Mouse (Mus musculus) hindbrain, embryonic 13.5 days (tissue): ENCODE results near the gene Rpl37. TPM values are rescaled to one million over a fixed set of nuclear protein-coding genes. Genes with fewer than 3 reads are reported as not detected.

Source experiments
- ATAC-seq: fragments of 200-750 bp; cut with Nextera tagmentation; 2 replicates; pipeline ENCODE4 v1.8.0; 2017; ENCODE audit warnings: moderate TSS enrichment; ENCODE audit not compliant: low FRiP score
- H3K27ac ChIP-seq: fragments of 300-500 bp; sonication (generic); 2 replicates; pipeline ENCODE4 v1.5.1; 2015; ENCODE audit warnings: inconsistent platforms, mild to moderate bottlenecking, moderate library complexity
- H3K27me3 ChIP-seq: fragments of 300-500 bp; sonication (generic); 2 replicates; pipeline ENCODE4 v1.6.1; 2015; ENCODE audit warnings: mild to moderate bottlenecking, inconsistent platforms
- H3K36me3 ChIP-seq: fragments of 300-500 bp; sonication (generic); 2 replicates; pipeline ENCODE4 v1.6.1; 2015; ENCODE audit warnings: mild to moderate bottlenecking, inconsistent platforms
- H3K4me1 ChIP-seq: fragments of 300-500 bp; sonication (generic); replicated peaks from 2 replicates; pipeline ENCODE4 v1.6.1; 2015; ENCODE audit warnings: inconsistent platforms
- H3K4me2 ChIP-seq: fragments of 300-500 bp; sonication (generic); 2 replicates; pipeline ENCODE4 v1.6.1; 2015; ENCODE audit warnings: inconsistent platforms, mild to moderate bottlenecking, moderate library complexity
- H3K4me3 ChIP-seq: fragments of 300-500 bp; sonication (generic); 2 replicates; pipeline ENCODE4 v1.5.1; 2015; ENCODE audit warnings: mild to moderate bottlenecking, inconsistent platforms
- H3K9ac ChIP-seq: fragments of 300-500 bp; sonication (generic); 2 replicates; pipeline ENCODE4 v1.6.1; 2015; ENCODE audit warnings: mild to moderate bottlenecking, inconsistent platforms
- H3K9me3 ChIP-seq: fragments of 300-500 bp; sonication (generic); 2 replicates; pipeline ENCODE4 v1.6.1; 2016; ENCODE audit warnings: inconsistent platforms
- WGBS: fragments of 180-500 bp; shearing (Covaris S2); methylation state at CpG from one replicate; pipeline ENCODE4 v1.1.7; 2015; 5-methylcytosine and 5-hydroxymethylcytosine counted together
- polyA plus RNA-seq: library from polyadenylated mRNA; unstranded; fragments of >200 nt; fragmentation: Nextera tagmentation; extraction: Ambion mirVana; gene quantifications from 2 replicates; pipeline ENCODE4 v1.2.1, GENCODE M21; 2015

Gene Rpl37
- polyA plus RNA-seq, result 426 and 444 TPM in 2 replicates

DNA sequence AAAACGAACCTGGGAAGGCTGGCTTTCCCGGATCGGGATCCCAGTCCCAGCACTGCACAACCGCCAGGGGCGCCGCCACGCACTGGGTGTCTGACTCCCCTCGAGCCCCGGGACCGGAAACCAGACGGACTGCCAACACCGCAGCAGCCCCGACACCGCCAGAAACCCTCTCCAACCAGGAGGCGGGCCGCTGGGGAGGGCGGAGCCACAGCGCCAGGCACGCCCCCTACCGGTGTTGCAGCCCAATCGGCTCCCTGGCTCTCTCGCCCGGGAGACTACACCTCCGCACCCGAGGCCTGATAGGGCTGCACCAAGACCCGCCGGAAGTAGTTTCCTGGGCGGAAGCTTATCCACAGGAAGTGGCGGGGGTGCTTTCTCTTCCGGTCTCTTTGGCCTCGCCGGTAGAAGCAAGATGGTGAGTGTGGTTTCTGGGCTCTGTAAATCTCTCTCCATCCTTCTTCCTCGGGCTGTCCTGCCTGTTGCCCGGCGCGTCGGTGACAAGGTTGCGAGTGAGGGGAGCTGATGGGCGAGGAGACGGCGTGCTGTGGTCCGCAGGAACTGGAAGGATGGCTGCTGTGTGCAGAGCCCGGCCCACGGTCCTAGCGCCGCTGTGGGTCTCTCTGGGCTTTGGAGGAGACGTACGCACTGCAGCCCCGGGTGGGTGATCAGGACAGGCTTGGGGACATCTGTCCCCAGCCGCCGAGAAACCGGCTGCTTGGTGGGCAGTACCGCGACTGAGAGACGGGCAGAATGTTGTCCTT is at the start of gene Rpl37:
Gene Rpl37, plus strand, starts transcription at position 376 of the 761 bp plus-strand sequence.
- Histone ChIP-seq H3K9ac (peak within 1 kb of the TSS; percentile 97), H3K4me2 (peak within 1 kb of the TSS; percentile 88), H3K4me1 (peaks cover 24% of the 10 kb centered on the region), H3K36me3 (peaks cover 39% of the 10 kb centered on the region), H3K4me3 (peak within 1 kb of the TSS; percentile 99), H3K27ac (peak within 1 kb of the TSS; percentile 92), H3K27me3 (no peaks in the 10 kb centered on the region), H3K9me3 (no peaks in the 10 kb centered on the region)
- WGBS, result under 1% methylated on average over 54 of the region's 55 CpGs
- peak; percentile 99 for ATAC-seq

DNA sequence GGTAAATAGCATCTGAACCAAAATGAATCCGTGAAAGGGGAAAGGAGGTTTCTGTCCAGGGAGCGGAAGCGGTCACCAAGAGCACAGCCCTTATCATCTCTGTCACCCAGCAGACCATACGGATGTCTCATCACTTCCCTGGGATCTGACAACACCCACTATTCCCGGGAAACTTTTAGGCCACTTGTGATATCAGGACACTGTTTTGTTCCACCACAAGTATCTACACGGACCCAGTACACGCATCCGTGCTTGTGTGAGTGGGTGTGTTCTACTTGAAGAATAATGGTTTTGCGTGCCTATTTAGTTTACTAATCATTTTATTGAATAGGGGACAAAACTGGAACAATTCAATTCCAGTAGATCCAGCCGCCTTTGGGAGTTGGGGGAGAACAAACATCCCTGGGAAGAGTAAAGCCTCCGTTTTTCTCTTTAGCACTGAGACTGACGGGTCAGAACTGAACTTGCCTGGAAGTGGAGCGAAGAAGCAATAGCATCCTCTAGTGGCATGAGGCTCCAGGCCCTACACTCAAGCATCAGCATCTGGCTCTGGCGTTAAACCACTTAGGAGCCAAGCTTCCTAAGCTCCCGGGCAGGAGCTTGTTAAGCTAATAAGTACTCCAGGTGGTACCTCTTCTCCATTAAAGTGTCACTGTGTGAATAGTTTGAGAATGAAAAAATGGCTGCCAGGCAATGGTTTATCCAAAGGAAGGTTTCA is 47.5 kb upstream of the Rpl37 start:
- Histone ChIP-seq H3K4me3 (no peak overlapping the region), H3K36me3 (no peaks in the 10 kb centered on the region), H3K27ac (no peak overlapping the region), H3K9ac (no peak overlapping the region), H3K4me2 (no peak overlapping the region), H3K27me3 (no peaks in the 10 kb centered on the region), H3K4me1 (no peaks in the 10 kb centered on the region), H3K9me3 (no peaks in the 10 kb centered on the region)
- peak; percentile 61; the same call in 1 of the 2 replicates for ATAC-seq
- WGBS, result 60% methylated on average over 15 of the region's 15 CpGs

DNA sequence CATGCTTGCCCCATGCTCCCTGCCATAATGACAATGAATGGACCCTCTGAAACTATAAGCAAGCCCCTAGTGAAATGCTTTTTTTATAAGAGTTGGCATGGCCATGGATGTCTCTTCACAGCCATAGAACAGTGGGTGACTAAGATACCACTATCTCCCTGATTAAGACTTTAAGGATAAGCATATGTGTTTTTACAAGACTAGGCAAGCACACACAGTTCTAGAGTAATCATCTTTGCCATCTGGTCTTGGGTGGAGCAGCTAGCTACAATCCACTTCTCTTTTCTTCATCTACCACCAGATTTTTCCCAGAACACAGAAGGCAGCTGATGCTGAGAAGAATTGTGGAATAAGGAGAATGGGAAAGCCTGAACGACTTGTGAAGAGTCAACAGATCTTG is 35.2 kb upstream of the Rpl37 start:
- 97% methylated on average over 1 of the region's 1 CpGs for WGBS
- no peaks in the 10 kb centered on the region for H3K4me1 ChIP-seq
- no peaks in the 10 kb centered on the region for H3K36me3 ChIP-seq
- no peaks in the 10 kb centered on the region for H3K9me3 ChIP-seq
- H3K27me3 ChIP-seq, result no peaks in the 10 kb centered on the region
- ATAC-seq, result no peak
- no peak overlapping the region for H3K27ac ChIP-seq
- no peak overlapping the region for H3K9ac ChIP-seq
- H3K4me3 ChIP-seq, result no peak overlapping the region
- H3K4me2 ChIP-seq, result no peak overlapping the region

DNA sequence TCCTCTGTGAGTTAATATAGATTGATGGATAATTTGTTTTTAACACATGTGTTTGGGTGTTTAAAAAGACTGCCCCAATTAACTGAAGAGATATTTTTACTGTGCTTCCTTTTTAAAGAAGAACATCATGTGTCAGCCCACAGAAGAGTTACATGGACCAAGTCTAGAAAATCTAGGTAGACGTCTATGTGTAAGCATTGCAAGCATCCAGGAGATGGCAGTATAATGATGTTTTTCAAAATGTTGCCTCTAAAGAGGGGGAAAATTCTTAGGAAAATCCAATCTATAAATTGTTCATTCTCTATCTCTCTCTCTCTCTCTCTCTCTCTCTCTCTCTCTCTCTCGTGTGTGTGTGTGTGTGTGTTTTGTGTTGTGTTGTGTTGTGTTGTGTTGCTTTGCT is 30.3 kb upstream of the Rpl37 start:
- Histone ChIP-seq H3K36me3 (no peaks in the 10 kb centered on the region), H3K4me2 (no peak overlapping the region), H3K27ac (no peak overlapping the region), H3K9me3 (no peaks in the 10 kb centered on the region), H3K4me3 (no peak overlapping the region), H3K4me1 (no peaks in the 10 kb centered on the region), H3K9ac (no peak overlapping the region), H3K27me3 (no peaks in the 10 kb centered on the region)
- 16% methylated on average over 2 of the region's 2 CpGs for WGBS
- no peak for ATAC-seq

DNA sequence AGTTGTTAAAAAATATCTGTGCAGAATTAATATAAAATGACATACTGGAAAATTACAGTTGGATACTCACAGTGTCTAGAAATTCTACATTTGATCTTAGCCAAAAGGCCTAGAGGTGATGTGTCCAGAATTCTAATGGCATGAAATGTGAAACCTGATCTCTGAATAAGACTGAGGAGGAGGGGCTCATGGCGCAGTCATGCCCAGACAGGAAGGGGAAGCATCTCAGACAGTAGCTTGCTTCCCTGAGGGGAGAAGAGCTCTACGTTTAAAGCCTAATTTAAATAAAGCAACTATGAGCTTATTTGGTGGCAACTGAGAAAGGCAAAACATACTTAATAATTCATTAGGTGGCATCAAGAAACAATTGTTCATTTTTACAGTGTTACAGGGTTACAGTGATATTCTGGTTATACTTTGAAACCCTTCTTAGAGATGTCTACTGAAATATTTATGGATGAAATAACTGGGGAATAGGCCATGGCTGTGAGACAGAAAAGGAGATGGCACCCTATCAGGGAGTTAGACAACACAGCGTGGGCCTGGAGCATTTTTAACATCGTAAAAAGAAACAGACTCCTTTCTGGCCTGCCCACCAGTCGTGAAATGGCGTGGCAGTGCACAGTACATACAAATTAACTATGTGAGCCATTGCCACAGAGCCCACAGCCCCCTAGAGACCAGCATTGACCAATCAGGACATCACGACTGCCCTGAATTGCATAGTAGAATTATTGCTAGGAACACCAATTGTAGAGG is 27.4 kb upstream of the Rpl37 start:
- no peaks in the 10 kb centered on the region for H3K4me1 ChIP-seq
- H3K9me3 ChIP-seq, result no peaks in the 10 kb centered on the region
- no peak overlapping the region for H3K4me3 ChIP-seq
- H3K27me3 ChIP-seq, result no peaks in the 10 kb centered on the region
- 62% methylated on average over 7 of the region's 7 CpGs for WGBS
- no peak overlapping the region for H3K4me2 ChIP-seq
- no peak overlapping the region for H3K27ac ChIP-seq
- H3K36me3 ChIP-seq, result no peaks in the 10 kb centered on the region
- no peak overlapping the region for H3K9ac ChIP-seq
- ATAC-seq, result peak; percentile 54

DNA sequence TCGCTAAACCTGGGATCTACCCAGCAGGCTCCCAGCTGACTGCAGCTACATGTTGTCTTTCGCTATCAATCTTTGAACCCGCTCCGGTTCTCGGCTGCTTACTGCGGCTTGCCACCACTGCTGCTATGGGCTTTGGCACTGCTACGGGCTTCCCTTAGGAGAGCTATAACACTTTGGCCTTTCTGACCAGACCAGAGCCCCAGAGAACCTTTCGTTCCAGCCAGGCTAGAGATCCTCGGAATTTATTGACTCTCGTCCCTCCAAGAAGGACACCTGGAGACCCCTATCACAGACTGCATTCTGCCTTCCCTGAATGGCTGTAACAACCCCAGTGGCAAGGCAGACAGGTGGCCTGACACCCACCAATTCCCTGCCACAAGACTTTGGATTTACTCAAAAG is 26.3 kb upstream of the Rpl37 start:
- Histone ChIP-seq H3K4me3 (no peak overlapping the region), H3K27ac (no peak overlapping the region), H3K36me3 (no peaks in the 10 kb centered on the region), H3K27me3 (no peaks in the 10 kb centered on the region), H3K4me2 (no peak overlapping the region), H3K9me3 (no peaks in the 10 kb centered on the region), H3K4me1 (no peaks in the 10 kb centered on the region), H3K9ac (no peak overlapping the region)
- no peak for ATAC-seq
- WGBS, result 92% methylated on average over 10 of the region's 10 CpGs

DNA sequence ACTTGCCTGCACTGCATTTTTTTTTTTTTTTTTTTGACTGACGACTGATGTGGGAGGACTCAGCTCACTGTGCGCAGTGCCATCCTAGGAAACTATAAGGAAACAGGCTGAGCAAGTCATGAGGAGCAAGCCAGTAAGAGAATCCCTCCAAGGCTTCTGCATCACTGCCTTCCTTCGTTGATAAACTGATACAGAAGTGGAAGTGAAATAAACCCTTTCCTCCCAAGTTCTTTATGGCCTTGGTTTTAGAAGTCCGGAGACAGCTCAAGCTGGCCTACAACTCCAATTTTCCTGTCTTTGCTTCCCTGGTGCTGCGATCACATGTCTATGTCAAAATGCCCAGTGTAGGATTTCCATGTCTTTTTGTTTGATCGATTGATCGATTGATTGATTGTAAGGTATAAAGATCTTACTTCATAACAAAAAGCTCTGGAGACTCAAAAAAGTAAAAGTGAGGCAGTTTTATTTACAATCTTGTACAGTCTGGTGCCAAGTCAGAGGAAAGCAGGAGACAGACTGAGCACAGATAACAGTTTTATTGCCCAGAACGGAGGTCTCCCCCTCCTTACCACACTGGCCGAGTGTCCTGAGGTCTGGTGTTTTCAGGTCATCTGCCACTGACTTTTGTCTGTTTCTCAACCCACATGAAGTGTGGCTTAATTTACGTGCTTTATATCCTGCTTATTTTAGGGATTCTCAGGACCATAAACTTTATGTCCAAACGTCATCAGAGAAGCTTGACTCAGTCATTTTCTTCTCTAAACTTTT is 20.7 kb upstream of the Rpl37 start:
- no peaks in the 10 kb centered on the region for H3K9me3 ChIP-seq
- no peak overlapping the region for H3K4me2 ChIP-seq
- no peaks in the 10 kb centered on the region for H3K27me3 ChIP-seq
- 90% methylated on average over 11 of the region's 11 CpGs for WGBS
- H3K4me3 ChIP-seq, result no peak overlapping the region
- no peak for ATAC-seq
- no peaks in the 10 kb centered on the region for H3K4me1 ChIP-seq
- no peak overlapping the region for H3K27ac ChIP-seq
- H3K9ac ChIP-seq, result no peak overlapping the region
- no peaks in the 10 kb centered on the region for H3K36me3 ChIP-seq

DNA sequence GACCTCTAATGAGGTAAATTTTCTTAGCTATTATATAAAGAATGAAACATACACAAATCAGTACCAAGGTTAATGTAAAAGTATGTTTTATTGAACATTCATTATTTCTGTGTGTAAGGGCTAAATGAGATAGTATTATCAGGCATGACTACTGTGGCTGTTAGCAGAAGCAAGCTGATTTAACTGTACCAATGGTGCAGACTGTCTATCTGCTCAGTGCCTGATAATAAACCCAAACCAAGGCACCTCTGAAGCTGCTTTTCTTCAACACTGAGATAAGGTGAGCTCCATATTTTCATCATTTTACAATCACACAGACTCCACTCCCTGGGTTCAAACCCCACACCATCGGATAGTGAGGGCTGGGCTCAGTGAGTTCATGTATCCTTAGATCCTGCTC is 19.1 kb upstream of the Rpl37 start:
- no peak overlapping the region for H3K9ac ChIP-seq
- H3K4me3 ChIP-seq, result no peak overlapping the region
- H3K36me3 ChIP-seq, result no peaks in the 10 kb centered on the region
- no peak overlapping the region for H3K4me2 ChIP-seq
- H3K4me1 ChIP-seq, result no peaks in the 10 kb centered on the region
- ATAC-seq, result no peak
- WGBS, result 100% methylated on average over 1 of the region's 1 CpGs
- H3K27ac ChIP-seq, result no peak overlapping the region
- H3K27me3 ChIP-seq, result no peaks in the 10 kb centered on the region
- no peaks in the 10 kb centered on the region for H3K9me3 ChIP-seq

DNA sequence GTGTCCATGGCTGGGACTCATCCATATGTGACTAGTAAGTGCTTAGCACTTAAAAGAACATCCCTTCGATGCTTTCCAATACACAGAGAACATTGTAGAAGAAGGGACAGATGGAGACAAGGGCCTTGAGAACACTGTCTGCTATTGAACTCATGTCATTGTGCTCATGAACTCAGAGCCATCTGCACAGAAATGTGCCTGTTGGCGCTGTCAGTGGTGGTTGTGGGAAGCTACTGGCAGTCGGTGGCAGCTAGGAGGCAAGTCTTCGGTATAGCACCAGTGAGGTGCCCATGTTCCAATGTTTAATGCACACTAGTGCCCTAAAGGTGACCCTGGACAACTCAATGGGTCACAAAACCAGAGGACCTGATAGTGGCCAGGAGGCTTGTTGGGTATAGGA is 14.1 kb upstream of the Rpl37 start:
- H3K9ac ChIP-seq, result no peak overlapping the region
- H3K4me1 ChIP-seq, result no peaks in the 10 kb centered on the region
- H3K36me3 ChIP-seq, result no peaks in the 10 kb centered on the region
- H3K27me3 ChIP-seq, result no peaks in the 10 kb centered on the region
- WGBS, result 96% methylated on average over 4 of the region's 4 CpGs
- no peak overlapping the region for H3K4me2 ChIP-seq
- no peaks in the 10 kb centered on the region for H3K9me3 ChIP-seq
- H3K27ac ChIP-seq, result no peak overlapping the region
- no peak for ATAC-seq
- H3K4me3 ChIP-seq, result no peak overlapping the region

DNA sequence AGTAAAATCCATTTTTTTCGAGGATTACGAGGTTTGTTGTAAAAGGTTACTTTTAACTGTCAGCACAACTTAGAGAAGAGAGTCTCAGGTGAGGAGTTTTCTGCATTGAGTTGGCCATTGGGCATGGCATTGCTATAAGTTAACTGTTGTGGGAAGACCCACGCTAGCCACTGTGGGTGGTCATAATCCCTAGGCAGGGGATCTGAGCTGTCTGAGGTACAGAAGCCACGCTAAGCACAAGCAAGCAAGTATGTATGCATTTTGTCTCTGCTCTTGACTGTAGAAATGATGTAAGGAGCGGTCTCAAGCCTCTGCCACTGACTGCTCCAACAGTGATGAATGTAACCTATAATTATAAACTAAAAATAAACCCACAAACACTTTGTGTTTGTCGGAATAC is 10.6 kb upstream of the Rpl37 start:
- H3K27ac ChIP-seq, result no peak overlapping the region
- no peaks in the 10 kb centered on the region for H3K4me1 ChIP-seq
- no peak overlapping the region for H3K4me3 ChIP-seq
- peak; percentile 21; the same call in 1 of the 2 replicates for ATAC-seq
- 82% methylated on average over 6 of the region's 6 CpGs for WGBS
- no peak overlapping the region for H3K4me2 ChIP-seq
- no peaks in the 10 kb centered on the region for H3K36me3 ChIP-seq
- H3K9me3 ChIP-seq, result no peaks in the 10 kb centered on the region
- no peaks in the 10 kb centered on the region for H3K27me3 ChIP-seq
- H3K9ac ChIP-seq, result no peak overlapping the region

DNA sequence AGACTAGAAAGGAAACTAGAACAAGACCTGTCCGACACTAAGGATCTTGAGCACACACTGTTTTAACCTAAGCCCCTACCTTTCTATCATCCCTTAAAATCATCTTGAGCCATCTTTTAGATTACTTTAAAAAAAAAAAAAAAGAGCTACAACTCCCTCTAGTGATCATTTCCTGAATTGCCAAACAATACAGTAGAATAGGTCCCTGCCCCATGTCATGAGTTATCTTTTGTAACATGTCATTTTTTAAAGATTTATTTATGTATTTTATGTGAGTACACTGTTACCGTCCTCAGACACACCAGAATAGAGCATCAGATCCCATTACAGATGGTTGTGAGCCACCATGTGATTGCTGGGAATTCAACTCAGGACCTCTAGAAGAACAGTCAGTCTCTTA is 10.2 kb upstream of the Rpl37 start:
- Histone ChIP-seq H3K4me3 (no peak overlapping the region), H3K36me3 (no peaks in the 10 kb centered on the region), H3K9ac (no peak overlapping the region), H3K4me1 (no peaks in the 10 kb centered on the region), H3K4me2 (no peak overlapping the region), H3K27me3 (no peaks in the 10 kb centered on the region), H3K9me3 (no peaks in the 10 kb centered on the region), H3K27ac (no peak overlapping the region)
- 0 out of 2 replicates have a peak, but pooled peaks have one; percentile 63 for ATAC-seq
- 62% methylated on average over 2 of the region's 2 CpGs for WGBS
